Mouse (Mus musculus) gastrocnemius, adult 18-20 months (tissue): Measurements from ENCODE around the gene Pitx1. TPM values are rescaled to one million over a fixed set of nuclear protein-coding genes. Genes with fewer than 3 reads are reported as not detected.

ENCODE experiments used
- DNase-seq: peaks from one replicate; pipeline ENCODE4 v3.0.0; 2021; ENCODE audit warnings: low spot score
- long read RNA-seq, 2 experiments: library from polyadenylated mRNA; stranded (forward); transcript quantifications; one replicate each; pipeline ENCODE4 v2.0.0; 2021
- total RNA-seq, 2 experiments: library from RNA; stranded (reverse); gene quantifications; 2 replicates each; pipeline ENCODE4 v1.2.3; 2021

The Pitx1 gene
- total RNA-seq, result under 1 TPM; 0.21 TPM
- long read RNA-seq, experiment 1, result 0 reads
- long read RNA-seq, experiment 2, result 0 reads

DNA sequence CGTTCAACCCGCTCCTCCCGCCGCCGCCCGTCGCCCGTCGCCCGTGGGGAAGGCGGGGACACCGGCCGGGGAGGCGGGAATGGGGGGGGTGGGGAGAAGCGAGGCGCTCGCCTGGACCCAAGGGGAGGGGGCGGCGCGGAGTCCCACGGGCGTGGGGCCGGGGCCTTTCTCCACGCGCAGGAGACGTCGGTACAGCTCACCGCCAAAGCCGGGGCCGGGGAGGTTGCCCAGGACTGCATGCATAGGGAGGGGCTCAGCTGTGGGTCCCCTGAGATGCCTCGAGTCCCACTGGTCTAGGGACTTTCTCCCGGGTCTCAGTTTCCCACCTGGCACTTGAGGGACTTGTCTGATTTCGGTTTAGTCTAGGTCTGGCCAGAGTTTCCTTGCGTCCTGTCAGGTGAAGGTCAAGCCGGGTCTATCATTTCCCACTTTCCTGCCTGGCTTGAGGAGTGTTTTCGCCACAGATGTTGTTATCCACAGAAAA lies at the start of gene Pitx1:
Gene Pitx1 (minus strand): TSS at position 51 of the 484 bp plus-strand sequence.
- DNase-seq, result no peak

DNA sequence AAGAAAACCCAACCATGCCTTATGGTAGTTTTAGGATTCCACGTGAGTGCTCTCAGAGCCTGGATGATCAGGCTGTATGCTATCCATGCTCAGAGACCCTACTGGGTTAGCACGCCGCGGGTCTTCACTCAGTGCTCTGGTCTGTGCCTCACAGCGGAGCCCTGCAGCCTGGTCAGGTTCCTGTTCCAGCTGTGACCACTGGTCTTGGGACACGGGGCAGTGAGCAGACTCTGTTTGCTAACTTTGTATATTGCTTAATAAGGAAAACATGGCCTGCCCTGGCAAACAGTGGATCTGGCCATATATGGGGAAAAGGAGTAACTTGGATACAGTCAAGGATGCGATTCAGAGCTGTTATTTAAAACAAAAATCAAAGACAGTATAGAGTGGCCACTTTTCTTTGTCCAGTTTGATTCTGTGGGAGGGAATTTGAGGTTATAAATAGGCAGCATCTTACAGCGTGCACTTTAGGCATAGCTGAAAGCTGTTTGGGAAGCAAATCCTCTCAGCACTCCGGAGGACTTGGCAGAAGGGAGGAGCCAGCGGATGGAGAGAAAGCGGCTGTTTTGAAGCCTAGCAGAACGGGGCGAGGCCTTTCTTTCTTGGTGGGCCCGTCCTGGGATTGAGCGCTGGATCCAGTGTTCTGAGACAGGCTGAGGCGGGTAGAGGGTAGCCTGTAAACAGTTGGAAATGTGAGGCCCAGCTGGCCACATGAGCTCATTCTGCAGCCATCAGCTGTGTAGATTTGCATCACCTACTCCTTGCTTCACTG lies 45.6 kb upstream of the Pitx1 start:
- DNase-seq, result no peak

DNA sequence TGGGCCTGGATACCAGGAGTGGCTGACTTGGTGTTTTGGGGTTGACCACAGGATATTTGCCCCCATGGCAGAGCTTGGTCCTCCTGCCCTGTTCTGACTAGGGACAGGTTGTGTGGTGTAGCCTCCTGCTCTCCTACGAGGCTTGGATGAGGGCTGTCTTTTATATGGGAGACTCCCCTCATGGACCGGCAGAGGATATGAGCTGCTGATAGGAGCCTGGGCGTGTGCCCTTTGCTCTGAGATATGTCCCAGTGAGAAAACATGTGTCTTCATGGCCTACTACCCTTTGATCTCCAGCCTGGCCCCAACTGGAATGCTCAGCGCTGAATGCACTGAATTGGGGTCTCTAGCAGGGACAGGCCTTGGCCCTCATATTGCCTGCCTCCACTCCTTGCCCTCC lies 42.4 kb upstream of the Pitx1 start:
- DNase-seq, result no peak

DNA sequence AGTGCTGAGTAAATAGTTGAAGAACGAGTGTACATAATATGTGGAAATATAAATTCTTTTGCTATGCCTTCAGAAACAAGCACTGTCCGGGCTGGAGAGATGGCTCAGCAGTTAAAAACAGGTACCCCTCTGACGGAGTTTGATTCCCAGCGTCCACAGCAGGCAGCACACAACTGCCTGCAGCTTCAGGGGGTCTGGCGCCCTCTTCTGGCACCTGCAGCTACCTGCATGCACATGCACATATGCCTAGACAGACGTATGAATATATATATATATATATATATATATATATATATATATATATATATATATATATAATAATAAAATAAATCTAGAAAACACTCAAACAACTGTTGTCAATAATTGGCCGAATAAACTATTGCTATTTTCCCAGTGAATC lies 35.4 kb upstream of the Pitx1 start:
- no peak for DNase-seq

DNA sequence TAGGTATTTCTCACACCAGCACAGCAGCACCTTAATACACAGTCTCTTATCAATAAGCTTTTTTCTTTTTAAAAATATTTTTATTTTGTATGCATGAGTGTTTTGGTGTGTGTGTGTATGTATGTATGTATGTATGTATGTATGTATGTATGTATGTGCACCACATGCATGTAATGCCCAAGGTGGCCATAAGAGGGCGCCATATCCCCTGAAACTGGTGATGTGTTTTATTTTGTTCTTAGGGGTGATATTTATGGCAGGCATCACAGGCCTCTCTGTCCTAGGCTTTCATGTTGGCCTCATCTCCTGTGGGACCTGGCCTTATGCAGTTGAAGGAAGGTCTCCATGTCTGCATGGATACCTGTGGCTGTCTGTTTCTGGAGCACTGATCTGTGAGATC lies 34.0 kb upstream of the Pitx1 start:
- DNase-seq, result no peak

DNA sequence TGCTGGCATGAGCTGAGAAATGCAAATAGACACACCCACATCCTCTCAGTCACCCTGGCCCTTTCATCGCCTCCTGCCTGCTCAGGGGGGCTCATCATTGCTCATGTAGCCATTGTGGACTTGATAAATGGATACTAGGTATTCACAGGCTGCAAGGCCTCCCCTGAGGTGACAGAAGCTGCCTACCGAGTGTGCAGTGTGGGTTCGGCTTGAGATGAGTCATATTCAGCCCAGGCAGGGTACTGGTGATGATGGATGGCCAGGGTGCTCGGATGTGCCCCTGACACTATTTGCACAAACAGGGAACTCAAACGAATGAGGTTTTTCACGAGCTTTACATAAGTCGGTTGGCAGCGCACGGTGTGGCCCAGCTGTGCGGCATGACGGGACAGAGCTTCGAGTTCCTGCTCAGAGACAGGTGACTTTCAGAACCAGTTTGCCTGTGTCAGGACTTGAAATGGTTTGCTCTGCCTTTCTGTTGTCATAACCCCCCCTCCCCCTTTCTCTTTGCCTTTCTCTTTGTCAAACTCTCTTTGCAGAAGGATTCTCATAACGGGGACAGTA lies 31.6 kb upstream of the Pitx1 start:
- DNase-seq, result no peak

- no peak for DNase-seq
These were observed 24.5 kb upstream of the Pitx1 start for GRCm38 (mm10) chr13:55860483-55860882.

GRCm38 (mm10) chr13:55858463-55858862 lies 22.5 kb upstream of the Pitx1 start:
- DNase-seq, result no peak

GRCm38 (mm10) chr13:55855793-55856192 lies 19.8 kb upstream of the Pitx1 start:
- DNase-seq, result peak; percentile 56

- DNase-seq, result no peak
These were observed 16.2 kb upstream of the Pitx1 start for GRCm38 (mm10) chr13:55852205-55852604.

DNA sequence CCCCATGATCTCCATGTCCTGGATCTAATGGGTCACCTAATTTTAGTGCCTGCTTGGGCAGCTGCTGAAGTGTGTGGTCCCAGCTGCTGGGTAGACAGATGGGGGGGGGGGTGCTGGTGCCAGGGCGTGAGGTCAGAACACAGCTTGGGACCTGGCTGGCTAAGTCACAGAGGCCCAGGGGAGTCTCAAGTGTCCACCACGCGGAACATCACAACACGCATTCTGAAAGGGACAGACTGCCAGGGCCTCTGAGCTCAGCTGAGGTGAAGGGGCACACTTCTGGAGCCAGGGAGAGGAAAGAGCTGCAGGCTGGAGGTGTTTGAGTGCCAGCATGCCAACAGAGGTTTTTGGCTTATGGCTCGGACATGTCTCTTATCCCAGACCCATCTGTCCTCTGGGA lies 14.7 kb upstream of the Pitx1 start:
- DNase-seq, result peak; percentile 82

- no peak for DNase-seq
These were observed 12.7 kb upstream of the Pitx1 start for GRCm38 (mm10) chr13:55848604-55849190.

GRCm38 (mm10) chr13:55847805-55848204 lies 11.8 kb upstream of the Pitx1 start:
- DNase-seq, result no peak

DNA sequence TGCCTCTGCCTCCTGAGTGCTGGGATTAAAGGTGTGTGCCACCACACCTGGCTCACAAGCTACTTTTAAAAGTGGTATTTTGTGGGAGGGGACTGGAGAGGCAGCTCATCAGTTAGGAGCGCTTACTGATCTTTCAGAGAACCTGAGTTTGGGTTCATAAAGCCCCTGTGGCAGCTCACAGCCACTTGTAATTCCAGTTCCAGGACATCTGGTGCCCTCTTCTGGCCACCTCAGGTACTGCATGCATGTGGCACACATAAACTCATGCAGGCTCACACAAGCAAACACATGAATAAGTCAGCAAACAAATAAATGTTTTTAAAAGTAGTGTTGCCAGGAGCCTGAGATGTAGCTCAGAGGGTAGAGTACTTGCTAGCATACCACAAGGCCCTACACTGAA lies 7.7 kb upstream of the Pitx1 start:
- no peak for DNase-seq

DNA sequence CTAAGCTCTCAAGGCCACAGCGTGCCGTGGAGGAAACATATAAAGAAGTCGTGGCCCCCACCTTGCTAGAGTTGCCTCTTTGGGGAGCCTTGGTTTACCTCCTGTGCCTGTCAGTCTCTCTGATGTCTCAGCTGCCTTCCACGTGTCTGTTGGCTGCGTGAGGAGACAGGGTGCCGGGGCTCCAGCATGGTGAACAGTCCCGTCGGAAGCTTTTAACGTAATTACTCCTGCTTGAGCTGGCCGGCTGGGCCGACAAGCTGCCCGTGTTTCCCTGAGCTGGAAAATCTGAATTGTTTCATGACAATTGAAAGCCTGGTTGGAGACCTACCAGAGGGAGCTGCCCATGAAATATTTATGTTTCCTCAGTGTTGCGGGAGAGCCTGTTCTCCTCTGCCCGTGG lies 4.2 kb upstream of the Pitx1 start:
- no peak for DNase-seq

GRCm38 (mm10) chr13:55836786-55837780 lies 1.1 kb upstream of the Pitx1 start:
- no peak for DNase-seq

- DNase-seq, result no peak
These were observed 369 bp downstream of the Pitx1 start for GRCm38 (mm10) chr13:55835548-55836097.

- no peak for DNase-seq
These were observed 1.3 kb downstream of the Pitx1 start for GRCm38 (mm10) chr13:55834667-55835066.

DNA sequence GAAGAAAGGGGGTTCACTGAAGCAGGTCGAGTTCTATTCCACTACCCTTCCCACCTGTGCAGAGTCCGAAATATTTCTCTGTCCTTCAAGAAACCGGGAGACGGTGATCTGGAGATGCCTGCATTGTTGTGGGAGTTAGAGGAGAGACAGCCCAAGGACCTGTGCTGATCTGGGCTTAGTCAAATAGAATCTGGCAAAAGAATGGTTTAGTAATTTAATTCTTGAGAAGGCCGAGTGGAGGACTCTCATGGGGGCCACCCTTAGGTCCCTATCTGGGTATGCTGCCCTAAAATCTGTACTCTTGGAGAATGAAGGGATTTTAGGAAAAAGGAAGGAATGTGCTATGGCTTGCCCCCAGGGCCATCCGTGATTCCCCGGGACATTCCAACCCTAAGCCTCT lies 2.1 kb downstream of the Pitx1 start:
- DNase-seq, result no peak

- no peak for DNase-seq
These were observed 3.4 kb downstream of the Pitx1 start for GRCm38 (mm10) chr13:55832602-55833001.

DNA sequence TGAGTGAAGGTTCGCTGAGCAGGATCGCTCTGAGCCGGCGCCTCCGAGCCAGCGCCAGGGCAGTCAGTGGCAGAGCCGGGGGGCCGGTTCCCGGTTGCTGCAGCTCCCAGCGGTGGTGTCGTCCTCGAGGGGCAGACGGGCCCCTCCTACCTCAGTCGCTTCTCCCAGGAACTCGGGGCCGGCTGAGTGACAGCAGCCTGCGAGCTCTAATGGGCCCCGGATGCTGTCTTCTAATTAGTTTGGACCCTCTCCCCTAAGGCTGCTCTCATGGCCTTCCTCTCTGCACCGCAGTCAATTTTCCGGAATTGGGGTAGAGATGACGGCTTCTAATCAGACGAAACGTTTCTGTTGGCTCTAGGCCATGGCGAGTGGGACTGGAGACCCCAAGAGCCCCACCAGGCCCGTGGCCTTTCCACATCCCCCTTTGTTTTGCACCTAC lies 4.3 kb downstream of the Pitx1 start:
- DNase-seq, result no peak
